Mouse (Mus musculus) brain, embryonic 14.5 days (tissue): ENCODE data around the gene Wdr46.

ENCODE experiments used
- CTCF ChIP-seq: fragments of 200-500 bp; IDR thresholded peaks from 2 replicates; pipeline ENCODE4 v1.5.1; 2012; ENCODE audit warnings: inconsistent platforms, mild to moderate bottlenecking, moderate library complexity, borderline replicate concordance; ENCODE audit not compliant: insufficient read depth, insufficient read length; ENCODE audit errors: extremely low read depth
- POLR2A ChIP-seq: fragments of 200-500 bp; IDR thresholded peaks from 2 replicates; pipeline ENCODE4 v1.6.1; 2012; ENCODE audit warnings: mild to moderate bottlenecking, inconsistent platforms, borderline replicate concordance; ENCODE audit not compliant: poor library complexity, insufficient read depth, insufficient read length, severe bottlenecking; ENCODE audit errors: extremely low read depth

DNA sequence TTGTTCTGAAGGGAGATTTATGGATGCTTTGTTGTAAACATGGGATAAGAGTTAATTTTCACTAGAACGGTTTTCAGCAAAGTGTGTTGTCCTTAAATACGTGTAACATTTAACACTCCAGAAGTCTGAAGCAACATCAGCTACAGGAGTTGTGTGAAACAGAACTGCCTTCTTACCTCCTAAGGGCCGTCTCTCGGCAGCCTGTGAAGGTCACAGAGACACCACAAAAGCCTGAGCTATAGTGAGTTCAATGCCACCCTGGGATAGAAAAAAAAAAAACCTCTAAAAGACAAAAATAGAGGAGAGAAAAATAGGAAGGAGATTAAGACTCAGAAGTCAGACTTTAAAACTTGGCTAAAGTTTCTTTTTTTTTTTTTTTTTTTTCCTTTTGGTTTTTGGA, 38.4 kb upstream of the Wdr46 start:
- TF ChIP-seq CTCF (no peak), POLR2A (no peak)
